Mouse (Mus musculus): Measurements from ENCODE around the gene Cfap300. TPM values are rescaled to one million over a fixed set of nuclear protein-coding genes. Genes with fewer than 3 reads are reported as not detected.

Cfap300 gene
- total RNA-seq, 2 experiments from 2014 or later, result 0.33 to 0.80 TPM

DNA sequence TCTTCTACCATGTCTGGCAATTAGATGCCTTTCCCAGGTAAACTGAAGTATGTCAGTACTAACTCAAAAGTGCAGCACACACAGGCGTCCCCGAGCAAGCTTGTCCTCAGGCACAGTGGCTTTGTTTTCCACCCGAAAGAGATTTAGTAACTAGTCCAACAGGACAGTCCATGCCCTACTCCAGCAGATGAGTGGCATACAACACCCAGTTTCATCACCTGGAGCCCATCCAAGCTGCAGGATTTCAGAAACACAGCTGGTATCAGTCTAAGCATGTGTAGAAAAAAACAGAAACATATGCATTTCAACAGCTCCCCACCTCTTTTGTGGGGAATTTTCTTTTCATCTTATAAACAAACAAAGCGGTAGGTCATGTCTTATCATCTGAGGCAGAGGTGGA is 51.7 kb downstream of the Cfap300 start:
- DNase-seq, result no peak
- intact Hi-C loops (cut with DNase I; ENCODE audit: low total_unique reads), result no loop called here

DNA sequence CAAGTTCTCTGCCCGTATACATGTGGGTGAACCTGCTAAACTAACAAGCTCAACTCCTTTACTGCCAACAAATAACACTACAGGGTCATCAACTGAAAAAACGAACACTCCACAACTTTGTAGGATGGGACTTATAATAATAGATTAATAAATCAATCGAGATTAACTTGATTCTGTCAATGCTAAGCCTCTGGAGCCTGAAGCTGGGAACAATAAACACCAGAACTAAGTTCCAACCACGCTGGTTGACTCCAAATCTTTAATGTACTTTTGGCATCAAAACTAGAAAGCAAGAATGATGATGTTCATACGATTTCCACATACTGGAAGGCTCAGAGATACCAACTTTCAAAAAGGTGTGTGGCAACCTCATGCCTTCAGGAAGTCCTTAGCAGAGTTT is 55.5 kb downstream of the Cfap300 start:
- intact Hi-C loops (cut with DNase I; ENCODE audit: low total_unique reads), result no loop called here

DNA sequence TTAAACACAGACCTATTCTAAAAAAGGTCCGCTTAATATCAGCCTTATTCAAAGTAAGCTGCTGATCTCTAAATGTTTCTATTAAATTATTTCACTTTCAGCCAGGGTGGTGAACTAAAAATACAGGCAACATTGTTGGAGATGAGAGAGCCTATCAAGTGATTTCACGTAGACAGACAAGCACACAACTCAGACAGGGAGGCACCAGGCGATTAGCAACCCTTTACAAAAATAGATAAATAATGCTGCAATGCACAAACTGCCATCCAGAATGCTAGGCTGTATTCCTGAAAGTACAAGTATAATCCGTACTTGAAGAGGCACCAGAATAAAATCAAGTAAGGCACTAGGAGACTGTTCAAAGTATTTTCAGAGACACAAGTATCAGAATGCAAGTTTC is 58.3 kb downstream of the Cfap300 start:
- DNase-seq, result no peak

More for the DNA sequence above, 55.5 kb downstream of the Cfap300 start:
- DNase-seq, result no peak

DNA sequence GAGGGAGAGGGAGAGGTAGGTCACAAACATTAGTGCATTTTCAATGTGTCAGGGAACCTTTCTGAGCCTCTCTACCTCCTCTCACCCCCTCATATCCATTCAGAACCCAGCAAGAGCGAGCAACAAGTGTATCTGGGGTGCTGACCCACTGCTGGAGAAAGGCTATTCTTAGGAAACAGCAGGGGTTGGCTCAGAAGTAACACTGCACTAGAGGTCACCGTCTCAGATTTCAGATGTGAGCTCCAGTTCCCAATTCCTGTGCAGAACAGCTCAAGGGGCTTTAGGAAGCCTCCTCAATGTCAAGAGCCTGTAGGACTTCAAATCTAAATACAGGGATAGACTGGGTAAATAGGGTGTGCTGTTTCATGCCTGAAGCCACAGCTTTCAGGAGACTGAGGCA is 59.0 kb downstream of the Cfap300 start:
- intact Hi-C loops (cut with DNase I; ENCODE audit: low total_unique reads), result no loop called here
- no peak for DNase-seq

More for the DNA sequence above, 58.3 kb downstream of the Cfap300 start:
- intact Hi-C loops (cut with DNase I; ENCODE audit: low total_unique reads), result no loop called here

DNA sequence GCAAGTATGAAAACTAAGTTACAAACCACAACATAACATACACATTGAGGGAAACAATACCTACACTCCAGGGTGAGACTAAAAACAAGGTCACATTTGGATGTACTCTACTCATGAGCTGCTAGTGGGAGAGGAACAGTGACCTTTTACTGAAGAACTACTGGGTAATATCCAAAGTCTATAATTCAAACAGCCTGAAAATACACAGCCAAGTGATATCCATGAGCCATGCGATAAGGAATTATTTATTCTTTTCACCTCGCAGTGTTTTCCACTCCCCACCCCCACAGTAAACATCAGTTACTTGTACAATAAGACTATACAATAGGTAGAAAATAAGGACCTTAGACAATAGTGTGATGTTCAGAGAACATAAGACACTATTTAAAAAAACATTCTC is 62.5 kb downstream of the Cfap300 start:
- no peak for DNase-seq
- intact Hi-C loops (cut with DNase I; ENCODE audit: low total_unique reads), result no loop called here

DNA sequence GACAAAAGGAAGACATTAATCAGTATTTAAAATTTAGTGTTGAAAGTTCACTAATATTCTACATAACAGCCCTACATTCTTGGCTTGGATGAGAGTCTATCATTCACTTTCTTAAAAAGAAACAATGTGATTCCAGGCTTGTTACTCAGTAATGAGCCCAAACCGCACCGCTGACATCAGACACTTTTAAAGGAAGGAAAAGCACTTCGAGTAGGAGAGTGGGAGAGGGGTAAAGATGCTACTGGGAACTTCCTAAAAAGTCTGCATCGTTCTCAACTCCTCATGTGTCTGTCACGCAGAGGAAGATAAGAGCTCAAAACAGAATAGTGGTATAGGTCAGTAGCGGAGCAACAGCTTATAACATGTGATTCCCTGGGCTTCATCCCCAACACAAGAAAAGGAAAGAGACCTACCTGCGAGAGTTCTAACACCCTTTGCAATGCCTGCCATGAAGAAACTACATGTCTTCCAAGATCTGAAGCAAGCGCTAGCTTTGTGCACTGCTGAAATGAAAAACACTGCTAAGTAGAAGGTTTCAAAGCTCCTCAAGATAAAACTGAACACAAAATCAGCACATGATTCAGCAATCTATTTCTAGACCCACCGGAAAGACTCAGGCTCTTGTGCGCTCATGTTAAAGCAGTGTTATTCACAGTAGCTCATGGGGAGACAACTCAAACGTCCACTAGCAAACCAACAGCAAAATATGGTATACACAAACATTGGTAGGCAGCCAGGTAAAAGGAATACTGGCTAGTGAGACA is 63.3 kb downstream of the Cfap300 start:
- intact Hi-C loops (cut with DNase I; ENCODE audit: low total_unique reads), result no loop called here
- DNase-seq, result no peak

DNA sequence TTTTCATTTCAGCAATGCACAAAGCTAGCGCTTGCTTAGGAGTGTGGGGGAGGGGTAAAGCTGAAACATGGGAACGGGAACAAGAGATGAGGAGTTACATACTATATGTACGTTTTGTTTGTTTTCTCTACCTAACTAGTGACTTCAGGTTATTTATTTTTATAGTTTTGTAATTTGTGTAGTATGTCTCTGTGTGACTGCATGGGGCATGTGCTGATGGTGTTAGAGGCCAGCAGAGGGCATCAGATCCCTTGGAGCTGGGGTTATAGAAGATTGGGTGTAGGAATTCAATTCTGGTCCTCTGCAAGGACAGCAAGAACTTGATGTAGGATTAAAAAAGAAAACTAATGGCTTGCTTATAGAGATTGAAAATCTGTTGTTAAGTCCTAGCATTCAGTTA is 64.1 kb downstream of the Cfap300 start:
- intact Hi-C loops (cut with DNase I; ENCODE audit: low total_unique reads), result no loop called here

DNA sequence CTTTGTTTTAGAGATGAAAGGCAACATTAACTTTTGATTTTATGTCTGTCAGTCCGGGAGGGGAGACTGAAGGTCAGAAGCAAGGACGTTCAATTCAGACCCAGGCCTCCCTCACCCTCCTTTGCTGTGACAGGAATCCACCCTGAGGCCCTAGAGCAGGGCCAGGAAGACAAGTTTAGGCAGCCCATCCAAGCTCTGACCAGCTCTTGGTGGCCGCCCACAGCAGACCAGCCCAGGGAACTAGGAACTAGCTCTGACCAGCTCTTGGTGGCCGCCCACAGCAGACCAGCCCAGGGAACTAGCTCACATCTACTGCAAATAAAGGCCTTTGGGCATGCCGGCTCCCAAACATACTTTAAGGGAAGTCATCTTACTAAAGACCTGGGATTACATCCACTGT is 65.0 kb downstream of the Cfap300 start:
- intact Hi-C loops (cut with DNase I; ENCODE audit: low total_unique reads), result no loop called here
- no peak for DNase-seq

More for the DNA sequence above, 64.1 kb downstream of the Cfap300 start:
- no peak for DNase-seq

DNA sequence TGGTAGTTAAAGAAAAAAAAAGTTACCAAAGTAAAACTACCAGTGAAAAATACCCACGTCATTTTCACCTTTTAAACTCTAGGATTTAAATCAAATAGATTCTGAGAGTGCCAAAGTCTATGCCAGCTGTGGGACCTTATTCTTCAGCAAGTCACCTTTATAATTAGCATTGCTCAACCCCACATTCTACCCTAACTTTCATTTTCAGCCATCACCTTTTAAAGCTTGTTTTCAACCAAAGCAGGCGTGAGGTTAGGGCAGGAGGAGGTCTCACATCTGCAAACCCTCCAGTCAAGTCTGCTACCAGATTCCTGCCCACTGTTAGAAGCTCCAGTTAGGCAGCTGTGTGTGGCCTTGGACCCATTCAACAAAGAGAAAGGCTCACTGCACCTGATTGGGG is 70.6 kb downstream of the Cfap300 start:
- intact Hi-C loops (cut with DNase I; ENCODE audit: low total_unique reads), result no loop called here

More for the DNA sequence above, 70.6 kb downstream of the Cfap300 start:
- DNase-seq, result no peak

Other genes starting within 250 kb of the Cfap300 start
- 10 to 100 TPM; 15.2 to 17.6 TPM for gene Birc2, start 205.8 kb downstream of the Cfap300 start, total RNA-seq (2021)
- 1 to 10 TPM; 6.1 to 8.5 TPM for gene Birc3, start 169.6 kb downstream of the Cfap300 start, total RNA-seq (2021)
- 10 to 100 TPM; 47.4 to 49.0 TPM for gene Yap1, start 38.2 kb downstream of the Cfap300 start, total RNA-seq (2021)
- gene Cep126, start 91.5 kb upstream of the Cfap300 start, total RNA-seq (2021), result under 1 TPM; 0.58 to 0.90 TPM